Mouse (Mus musculus) embryonic fibroblast, embryonic 13.5 days (primary cell): ENCODE results near the gene Creb3l1. TPM values are rescaled to one million over a fixed set of nuclear protein-coding genes. Genes with fewer than 3 reads are reported as not detected.
A peak's percentile ranks its signal among the peaks of the same experiment; 100 is the strongest.

Source experiments
- H3K27ac ChIP-seq: 2 replicates; pipeline ENCODE4 v1.5.1; 2012; ENCODE audit warnings: low read length, control low read depth, inconsistent platforms; ENCODE audit not compliant: insufficient read depth
- H3K4me1 ChIP-seq: 2 replicates; pipeline ENCODE4 v1.6.1; 2011; ENCODE audit warnings: low read length; ENCODE audit not compliant: control insufficient read depth, insufficient read depth
- H3K4me3 ChIP-seq: 2 replicates; pipeline ENCODE4 v1.5.1; 2011; ENCODE audit warnings: mild to moderate bottlenecking, control low read depth, low read length; ENCODE audit not compliant: insufficient read depth
- CTCF ChIP-seq: IDR thresholded peaks from 2 replicates; pipeline ENCODE4 v1.5.1; 2011; ENCODE audit warnings: mild to moderate bottlenecking, control low read depth, low read length, moderate library complexity, borderline replicate concordance; ENCODE audit not compliant: insufficient read depth
- POLR2A ChIP-seq: IDR thresholded peaks from 2 replicates; pipeline ENCODE4 v1.6.1; 2011; ENCODE audit warnings: low read depth, mild to moderate bottlenecking, control low read depth, low read length, moderate library complexity
- polyA plus RNA-seq: library from polyadenylated mRNA; stranded (reverse); fragments of >200 nt; gene quantifications from 2 replicates; pipeline ENCODE4 v1.2.4, GENCODE M21; 2011; ENCODE audit warnings: low read depth; ENCODE audit not compliant: missing spikeins, insufficient read length

Gene Creb3l1
- polyA plus RNA-seq, 1 experiment, result 119 TPM

GRCm38 (mm10) chr2:91971231-91972097, 52.8 kb downstream of the Creb3l1 start:
- TF ChIP-seq CTCF (no peak), POLR2A (no peak)
- H3K4me1 ChIP-seq, result no peaks in the 10 kb centered on the region
- no peak overlapping the region for H3K27ac ChIP-seq
- H3K4me3 ChIP-seq, result no peak overlapping the region

GRCm38 (mm10) chr2:91967962-91968361, 56.3 kb downstream of the Creb3l1 start:
- no peak overlapping the region for H3K27ac ChIP-seq
- H3K4me1 ChIP-seq, result no peaks in the 10 kb centered on the region
- H3K4me3 ChIP-seq, result no peak overlapping the region
- TF ChIP-seq CTCF (no peak), POLR2A (no peak)

- H3K4me1 ChIP-seq, result peaks cover 6% of the 10 kb centered on the region
- TF ChIP-seq CTCF (no peak), POLR2A (no peak)
- H3K4me3 ChIP-seq, result no peak overlapping the region
- H3K27ac ChIP-seq, result no peak overlapping the region
Observed at GRCm38 (mm10) chr2:91966367-91966766, 57.9 kb downstream of the Creb3l1 start.

GRCm38 (mm10) chr2:91965417-91965816, 58.9 kb downstream of the Creb3l1 start:
- no peak overlapping the region for H3K27ac ChIP-seq
- peaks cover 6% of the 10 kb centered on the region for H3K4me1 ChIP-seq
- no peak overlapping the region for H3K4me3 ChIP-seq
- TF ChIP-seq CTCF (no peak), POLR2A (no peak)

- TF ChIP-seq CTCF (no peak), POLR2A (no peak)
- no peak overlapping the region for H3K4me3 ChIP-seq
- no peak overlapping the region for H3K27ac ChIP-seq
- peaks cover 6% of the 10 kb centered on the region for H3K4me1 ChIP-seq
Observed at GRCm38 (mm10) chr2:91964610-91965204, 59.6 kb downstream of the Creb3l1 start.

GRCm38 (mm10) chr2:91963443-91963932, 60.8 kb downstream of the Creb3l1 start:
- TF ChIP-seq POLR2A (peak; percentile 71), CTCF (peak; percentile 83)
- Histone ChIP-seq H3K4me1 (peaks cover 6% of the 10 kb centered on the region), H3K4me3 (peak overlapping the region; percentile 75), H3K27ac (no peak overlapping the region)

GRCm38 (mm10) chr2:91962864-91963401, 61.4 kb downstream of the Creb3l1 start:
- Histone ChIP-seq H3K4me3 (peak overlapping the region; percentile 75), H3K4me1 (peaks cover 6% of the 10 kb centered on the region), H3K27ac (no peak overlapping the region)
- TF ChIP-seq POLR2A, result no peak
- TF ChIP-seq CTCF, result no peak

- Histone ChIP-seq H3K4me1 (peaks cover 6% of the 10 kb centered on the region), H3K27ac (no peak overlapping the region)
Observed at GRCm38 (mm10) chr2:91961901-91962761, 62.2 kb downstream of the Creb3l1 start.

GRCm38 (mm10) chr2:91960459-91960858, 63.8 kb downstream of the Creb3l1 start:
- Histone ChIP-seq H3K4me1 (peaks cover 6% of the 10 kb centered on the region), H3K27ac (no peak overlapping the region), H3K4me3 (no peak overlapping the region)
- no peak for TF ChIP-seq POLR2A
- TF ChIP-seq CTCF, result no peak

More at GRCm38 (mm10) chr2:91961901-91962761, 62.2 kb downstream of the Creb3l1 start:
- peak overlapping the region; percentile 75 for H3K4me3 ChIP-seq
- TF ChIP-seq POLR2A (no peak), CTCF (no peak)
